Mouse (Mus musculus): ENCODE data around the gene Elmo1. TPM values are rescaled to one million over a fixed set of nuclear protein-coding genes. Genes with fewer than 3 reads are reported as not detected.

The Elmo1 gene
- 100 to 1,000 TPM; 288 to 518 (median 336) TPM for total RNA-seq (2018; cell fraction: chromatin; rRNA removed)
- total RNA-seq (2018; cell fraction: cytosol; rRNA removed): 10 to 100 TPM; 26.3 to 39.5 (median 30.3) TPM
- total RNA-seq (2018; cell fraction: nucleus; rRNA removed): 100 to 1,000 TPM in 22 of 26 experiments, 10 to 100 TPM in 4; 95.7 to 372 (median 152) TPM
- 20.9 to 48.4 TPM (median 31.3 TPM) in 3 replicates for polyA plus RNA-seq (2018)

GRCm38 (mm10) chr13:20090133-20090710, at the start of gene Elmo1:
Gene Elmo1, plus strand, starts transcription at chr13:20090596.
- Histone ChIP-seq H3K79me2 (ENCODE audit: inconsistent target) (peaks cover 31% of the 10 kb centered on the region), H3K4me3 (ENCODE audit: inconsistent target) (peak within 1 kb of the TSS; percentile 41), H3K36me3 (ENCODE audit: inconsistent target) (no peaks in the 10 kb centered on the region), H3K27ac (peak within 1 kb of the TSS; percentile 79)
- 3% methylated on average over 49 of the region's 49 CpGs for WGBS (ENCODE audit: missing documents)

GRCm38 (mm10) chr13:20041169-20041830, 49.1 kb upstream of the Elmo1 start:
- Histone ChIP-seq H3K36me3 (ENCODE audit: inconsistent target) (no peaks in the 10 kb centered on the region), H3K4me3 (ENCODE audit: inconsistent target) (no peak overlapping the region), H3K79me2 (ENCODE audit: inconsistent target) (no peaks in the 10 kb centered on the region), H3K27ac (no peak overlapping the region)
- 89% methylated on average over 2 of the region's 2 CpGs for WGBS (ENCODE audit: missing documents)

- H3K36me3 ChIP-seq (ENCODE audit: inconsistent target): no peaks in the 10 kb centered on the region
- WGBS (ENCODE audit: missing documents): 86% methylated on average over 2 of the region's 2 CpGs
- H3K79me2 ChIP-seq (ENCODE audit: inconsistent target): no peaks in the 10 kb centered on the region
- H3K27ac ChIP-seq: no peak overlapping the region
- H3K4me3 ChIP-seq (ENCODE audit: inconsistent target): no peak overlapping the region
These were observed 47.5 kb upstream of the Elmo1 start for GRCm38 (mm10) chr13:20042856-20043255.

- Histone ChIP-seq H3K36me3 (ENCODE audit: inconsistent target) (no peaks in the 10 kb centered on the region), H3K79me2 (ENCODE audit: inconsistent target) (no peaks in the 10 kb centered on the region), H3K4me3 (ENCODE audit: inconsistent target) (no peak overlapping the region), H3K27ac (no peak overlapping the region)
- 88% methylated on average over 2 of the region's 2 CpGs for WGBS (ENCODE audit: missing documents)
These were observed 45.0 kb upstream of the Elmo1 start for GRCm38 (mm10) chr13:20045350-20045749.

GRCm38 (mm10) chr13:20045836-20046235, 44.6 kb upstream of the Elmo1 start:
- H3K27ac ChIP-seq: no peak overlapping the region
- 78% methylated on average over 5 of the region's 5 CpGs for WGBS (ENCODE audit: missing documents)

GRCm38 (mm10) chr13:20046406-20046805, 44.0 kb upstream of the Elmo1 start:
- Histone ChIP-seq H3K79me2 (ENCODE audit: inconsistent target) (no peaks in the 10 kb centered on the region), H3K36me3 (ENCODE audit: inconsistent target) (no peaks in the 10 kb centered on the region), H3K4me3 (ENCODE audit: inconsistent target) (no peak overlapping the region), H3K27ac (no peak overlapping the region)
- WGBS (ENCODE audit: missing documents): 96% methylated on average over 4 of the region's 4 CpGs

More at GRCm38 (mm10) chr13:20045836-20046235, 44.6 kb upstream of the Elmo1 start:
- no peaks in the 10 kb centered on the region for H3K79me2 ChIP-seq (ENCODE audit: inconsistent target)
- H3K36me3 ChIP-seq (ENCODE audit: inconsistent target): no peaks in the 10 kb centered on the region
- H3K4me3 ChIP-seq (ENCODE audit: inconsistent target): no peak overlapping the region

- no peaks in the 10 kb centered on the region for H3K36me3 ChIP-seq (ENCODE audit: inconsistent target)
- WGBS (ENCODE audit: missing documents): 73% methylated on average over 14 of the region's 14 CpGs
- H3K79me2 ChIP-seq (ENCODE audit: inconsistent target): no peaks in the 10 kb centered on the region
- H3K27ac ChIP-seq: no peak overlapping the region
- H3K4me3 ChIP-seq (ENCODE audit: inconsistent target): no peak overlapping the region
These were observed 42.2 kb upstream of the Elmo1 start for GRCm38 (mm10) chr13:20047926-20048836.

- no peak overlapping the region for H3K4me3 ChIP-seq (ENCODE audit: inconsistent target)
- no peaks in the 10 kb centered on the region for H3K36me3 ChIP-seq (ENCODE audit: inconsistent target)
- no peaks in the 10 kb centered on the region for H3K79me2 ChIP-seq (ENCODE audit: inconsistent target)
- H3K27ac ChIP-seq: no peak overlapping the region
- 95% methylated on average over 2 of the region's 2 CpGs for WGBS (ENCODE audit: missing documents)
These were observed 41.6 kb upstream of the Elmo1 start for GRCm38 (mm10) chr13:20048837-20049160.

- 20% methylated on average over 8 of the region's 8 CpGs for WGBS (ENCODE audit: missing documents)
- no peaks in the 10 kb centered on the region for H3K79me2 ChIP-seq (ENCODE audit: inconsistent target)
- H3K4me3 ChIP-seq (ENCODE audit: inconsistent target): no peak overlapping the region
- no peak overlapping the region for H3K27ac ChIP-seq
- no peaks in the 10 kb centered on the region for H3K36me3 ChIP-seq (ENCODE audit: inconsistent target)
These were observed 40.7 kb upstream of the Elmo1 start for GRCm38 (mm10) chr13:20049654-20050053.

GRCm38 (mm10) chr13:20050149-20050548, 40.2 kb upstream of the Elmo1 start:
- WGBS (ENCODE audit: missing documents): 94% methylated on average over 10 of the region's 10 CpGs
- no peaks in the 10 kb centered on the region for H3K36me3 ChIP-seq (ENCODE audit: inconsistent target)
- no peak overlapping the region for H3K27ac ChIP-seq
- H3K4me3 ChIP-seq (ENCODE audit: inconsistent target): no peak overlapping the region
- no peaks in the 10 kb centered on the region for H3K79me2 ChIP-seq (ENCODE audit: inconsistent target)

GRCm38 (mm10) chr13:20057926-20058325, 32.5 kb upstream of the Elmo1 start:
- 83% methylated on average over 1 of the region's 1 CpGs for WGBS (ENCODE audit: missing documents)
- no peaks in the 10 kb centered on the region for H3K36me3 ChIP-seq (ENCODE audit: inconsistent target)
- no peak overlapping the region for H3K4me3 ChIP-seq (ENCODE audit: inconsistent target)
- H3K27ac ChIP-seq: no peak overlapping the region
- H3K79me2 ChIP-seq (ENCODE audit: inconsistent target): no peaks in the 10 kb centered on the region

GRCm38 (mm10) chr13:20061031-20061430, 29.4 kb upstream of the Elmo1 start:
- Histone ChIP-seq H3K4me3 (ENCODE audit: inconsistent target) (no peak overlapping the region), H3K27ac (no peak overlapping the region), H3K79me2 (ENCODE audit: inconsistent target) (no peaks in the 10 kb centered on the region), H3K36me3 (ENCODE audit: inconsistent target) (no peaks in the 10 kb centered on the region)
- WGBS (ENCODE audit: missing documents): 92% methylated on average over 5 of the region's 5 CpGs

GRCm38 (mm10) chr13:20063331-20063730, 27.1 kb upstream of the Elmo1 start:
- Histone ChIP-seq H3K4me3 (ENCODE audit: inconsistent target) (no peak overlapping the region), H3K36me3 (ENCODE audit: inconsistent target) (no peaks in the 10 kb centered on the region), H3K27ac (no peak overlapping the region), H3K79me2 (ENCODE audit: inconsistent target) (no peaks in the 10 kb centered on the region)
- 88% methylated on average over 3 of the region's 5 CpGs for WGBS (ENCODE audit: missing documents)

GRCm38 (mm10) chr13:20072043-20072442, 18.4 kb upstream of the Elmo1 start:
- Histone ChIP-seq H3K4me3 (ENCODE audit: inconsistent target) (no peak overlapping the region), H3K27ac (no peak overlapping the region), H3K36me3 (ENCODE audit: inconsistent target) (no peaks in the 10 kb centered on the region), H3K79me2 (ENCODE audit: inconsistent target) (no peaks in the 10 kb centered on the region)

GRCm38 (mm10) chr13:20072994-20073393, 17.4 kb upstream of the Elmo1 start:
- WGBS (ENCODE audit: missing documents): 69% methylated on average over 5 of the region's 5 CpGs
- Histone ChIP-seq H3K36me3 (ENCODE audit: inconsistent target) (no peaks in the 10 kb centered on the region), H3K4me3 (ENCODE audit: inconsistent target) (no peak overlapping the region), H3K27ac (no peak overlapping the region), H3K79me2 (ENCODE audit: inconsistent target) (no peaks in the 10 kb centered on the region)

All from macrophage (primary cell).